Mouse (Mus musculus) intestine, postnatal 0 days (tissue): ENCODE measurements around the gene Lrrc4c. TPM values are rescaled to one million over a fixed set of nuclear protein-coding genes. Genes with fewer than 3 reads are reported as not detected.

ENCODE experiments used
- ATAC-seq: fragments of 200-750 bp; cut with Nextera tagmentation; 2 replicates; pipeline ENCODE4 v1.8.0; 2017; ENCODE audit warnings: mild to moderate bottlenecking, moderate TSS enrichment, moderate library complexity
- H3K27ac ChIP-seq: fragments of 300-500 bp; sonication (generic); 2 replicates; pipeline ENCODE4 v1.5.1; 2014; ENCODE audit warnings: mild to moderate bottlenecking, low read depth, low read length, moderate library complexity
- H3K27me3 ChIP-seq: fragments of 300-500 bp; sonication (generic); replicated peaks from 2 replicates; pipeline ENCODE4 v1.6.1; 2014; ENCODE audit warnings: low read length, mixed read lengths; ENCODE audit not compliant: control insufficient read depth, insufficient read depth
- H3K36me3 ChIP-seq: fragments of 300-500 bp; sonication (generic); 2 replicates; pipeline ENCODE4 v1.6.1; 2014; ENCODE audit warnings: mild to moderate bottlenecking, moderate library complexity; ENCODE audit not compliant: control insufficient read depth, insufficient read depth
- H3K4me1 ChIP-seq: fragments of 300-500 bp; sonication (generic); replicated peaks from 2 replicates; pipeline ENCODE4 v1.6.1; 2014; ENCODE audit warnings: antibody characterized with exemption, low read length, mixed read lengths; ENCODE audit not compliant: control insufficient read depth, insufficient read depth
- H3K4me2 ChIP-seq: fragments of 300-500 bp; sonication (generic); replicated peaks from 2 replicates; pipeline ENCODE4 v1.6.1; 2014; ENCODE audit warnings: low read depth, mild to moderate bottlenecking, moderate library complexity
- H3K4me3 ChIP-seq: fragments of 300-500 bp; sonication (generic); 2 replicates; pipeline ENCODE4 v1.5.1; 2014; ENCODE audit warnings: low read depth, low read length
- H3K9ac ChIP-seq: fragments of 300-500 bp; sonication (generic); 2 replicates; pipeline ENCODE4 v1.6.1; 2014; ENCODE audit warnings: mild to moderate bottlenecking, low read depth, low read length
- H3K9me3 ChIP-seq: fragments of 300-500 bp; sonication (generic); 2 replicates; pipeline ENCODE4 v1.6.1; 2016; ENCODE audit warnings: mixed run types; ENCODE audit not compliant: control insufficient read depth
- CTCF ChIP-seq: sonication (generic); IDR thresholded peaks from 2 replicates; pipeline ENCODE4 v1.5.1; 2016; ENCODE audit warnings: low read depth, mild to moderate bottlenecking, control low read depth, antibody characterized with exemption, moderate library complexity
- WGBS: fragments of 180-500 bp; shearing (Covaris S2); extraction: QIAGEN DNeasy Blood & Tissue Kit; methylation state at CpG from one replicate; pipeline ENCODE4 v1.1.7; 2014; 5-methylcytosine and 5-hydroxymethylcytosine counted together
- polyA plus RNA-seq: library from polyadenylated mRNA; unstranded; fragments of >200 nt; fragmentation: Nextera tagmentation; extraction: Ambion mirVana; gene quantifications from 2 replicates; pipeline ENCODE4 v1.2.1, GENCODE M21; 2015

Gene Lrrc4c
- polyA plus RNA-seq, 1 experiment from 2014 or later: 1.2 TPM

- no peak for TF ChIP-seq CTCF
- H3K27me3 ChIP-seq: no peaks in the 10 kb centered on the region
- H3K4me3 ChIP-seq: no peak overlapping the region
- no peaks in the 10 kb centered on the region for H3K9me3 ChIP-seq
- no peaks in the 10 kb centered on the region for H3K4me1 ChIP-seq
- H3K9ac ChIP-seq: no peak overlapping the region
- no peaks in the 10 kb centered on the region for H3K36me3 ChIP-seq
- no peak overlapping the region for H3K27ac ChIP-seq
- no peak overlapping the region for H3K4me2 ChIP-seq
- ATAC-seq: no peak
- 79% methylated on average over 5 of the region's 5 CpGs for WGBS
Measured at GRCm38 (mm10) chr2:96850839-96851396, 532.9 kb downstream of the Lrrc4c start.

- no peak overlapping the region for H3K9ac ChIP-seq
- no peak for TF ChIP-seq CTCF
- no peaks in the 10 kb centered on the region for H3K9me3 ChIP-seq
- no peak overlapping the region for H3K27ac ChIP-seq
- no peaks in the 10 kb centered on the region for H3K27me3 ChIP-seq
- H3K4me3 ChIP-seq: no peak overlapping the region
- ATAC-seq: no peak
- no peaks in the 10 kb centered on the region for H3K4me1 ChIP-seq
- no peak overlapping the region for H3K4me2 ChIP-seq
- WGBS: 94% methylated on average over 1 of the region's 1 CpGs
- H3K36me3 ChIP-seq: no peaks in the 10 kb centered on the region
Measured at GRCm38 (mm10) chr2:96853797-96854196, 535.8 kb downstream of the Lrrc4c start.

- no peaks in the 10 kb centered on the region for H3K36me3 ChIP-seq
- no peak for ATAC-seq
- no peak overlapping the region for H3K4me3 ChIP-seq
- no peaks in the 10 kb centered on the region for H3K27me3 ChIP-seq
- TF ChIP-seq CTCF: no peak
- H3K4me2 ChIP-seq: no peak overlapping the region
- H3K9me3 ChIP-seq: no peaks in the 10 kb centered on the region
- H3K9ac ChIP-seq: no peak overlapping the region
- H3K27ac ChIP-seq: no peak overlapping the region
- no peaks in the 10 kb centered on the region for H3K4me1 ChIP-seq
- WGBS: 97% methylated on average over 1 of the region's 1 CpGs
Measured at GRCm38 (mm10) chr2:96876062-96876461, 558.1 kb downstream of the Lrrc4c start.

GRCm38 (mm10) chr2:96949531-96949930 is 631.6 kb downstream of the Lrrc4c start:
- TF ChIP-seq CTCF: no peak
- no peaks in the 10 kb centered on the region for H3K9me3 ChIP-seq
- H3K4me3 ChIP-seq: no peak overlapping the region
- H3K4me2 ChIP-seq: no peak overlapping the region
- no peak overlapping the region for H3K27ac ChIP-seq
- H3K36me3 ChIP-seq: no peaks in the 10 kb centered on the region
- WGBS: 77% methylated on average over 3 of the region's 3 CpGs
- no peaks in the 10 kb centered on the region for H3K27me3 ChIP-seq
- no peak for ATAC-seq
- no peaks in the 10 kb centered on the region for H3K4me1 ChIP-seq
- H3K9ac ChIP-seq: no peak overlapping the region

- no peaks in the 10 kb centered on the region for H3K4me1 ChIP-seq
- no peak overlapping the region for H3K4me3 ChIP-seq
- no peaks in the 10 kb centered on the region for H3K27me3 ChIP-seq
- no peak for ATAC-seq
- H3K9me3 ChIP-seq: 0 out of 2 replicates have a peak, but pooled peaks cover 2% of the 10 kb centered on the region
- no peak overlapping the region for H3K27ac ChIP-seq
- H3K9ac ChIP-seq: no peak overlapping the region
- TF ChIP-seq CTCF: no peak
- H3K4me2 ChIP-seq: no peak overlapping the region
- H3K36me3 ChIP-seq: no peaks in the 10 kb centered on the region
Measured at GRCm38 (mm10) chr2:96999521-96999920, 681.6 kb downstream of the Lrrc4c start.

DNA sequence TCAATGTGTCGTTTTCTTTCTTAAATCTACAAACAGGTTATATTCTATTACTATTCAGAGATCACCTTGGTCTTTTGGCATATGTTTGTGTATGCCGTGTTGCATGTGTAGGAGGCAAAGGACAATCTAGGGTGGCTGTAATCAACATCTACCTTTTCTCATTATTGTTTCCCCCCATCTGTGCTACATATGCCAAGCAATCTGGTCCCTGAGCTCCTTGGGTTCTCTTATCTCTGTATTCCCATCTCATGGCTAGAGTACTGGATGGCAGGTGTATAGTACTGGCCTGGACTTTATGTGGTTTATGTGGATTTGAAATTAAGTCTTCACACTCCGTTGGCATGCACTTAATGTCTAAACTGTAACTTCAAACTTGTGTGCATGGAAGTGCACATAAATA is 700.4 kb downstream of the Lrrc4c start:
- Histone ChIP-seq H3K4me1 (no peaks in the 10 kb centered on the region), H3K4me3 (no peak overlapping the region), H3K9ac (no peak overlapping the region), H3K27ac (no peak overlapping the region), H3K27me3 (no peaks in the 10 kb centered on the region), H3K36me3 (no peaks in the 10 kb centered on the region), H3K4me2 (no peak overlapping the region), H3K9me3 (no peaks in the 10 kb centered on the region)
- no peak for TF ChIP-seq CTCF
- WGBS: 78% methylated on average over 3 of the region's 3 CpGs
- ATAC-seq: no peak

DNA sequence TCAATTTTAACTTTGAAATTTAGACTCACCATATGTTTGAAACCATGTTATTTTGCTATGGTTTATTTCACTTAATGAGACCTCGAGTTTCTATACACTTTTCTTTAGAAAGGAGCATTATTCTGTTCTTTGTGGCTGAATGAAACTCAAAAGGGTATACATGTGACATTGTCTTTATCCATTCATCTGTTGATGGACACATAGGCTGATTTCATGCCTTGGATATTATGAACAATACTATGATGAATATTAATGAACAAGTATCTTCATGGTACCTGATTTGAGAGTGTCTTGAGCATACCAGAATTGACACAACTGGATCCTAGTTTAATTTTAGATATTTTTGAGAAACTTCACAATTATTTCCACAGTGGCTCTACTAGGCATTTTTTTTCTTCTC is 709.0 kb downstream of the Lrrc4c start:
- Histone ChIP-seq H3K27me3 (no peaks in the 10 kb centered on the region), H3K36me3 (no peaks in the 10 kb centered on the region), H3K27ac (no peak overlapping the region), H3K9me3 (no peaks in the 10 kb centered on the region), H3K4me2 (no peak overlapping the region), H3K9ac (no peak overlapping the region), H3K4me1 (no peaks in the 10 kb centered on the region), H3K4me3 (no peak overlapping the region)
- ATAC-seq: no peak
- no peak for TF ChIP-seq CTCF
- WGBS: 69% methylated on average over 1 of the region's 1 CpGs
